Mouse (Mus musculus) lung, postnatal 0 days (tissue): Measurements from ENCODE around the gene Sept5.

ENCODE experiments used
- CTCF ChIP-seq: IDR thresholded peaks from 2 replicates; pipeline ENCODE4 v1.5.1; 2016; ENCODE audit warnings: antibody characterized with exemption, mild to moderate bottlenecking
- EP300 ChIP-seq: IDR thresholded peaks from 2 replicates; pipeline ENCODE4 v1.6.1; 2016; ENCODE audit warnings: antibody characterized with exemption, mild to moderate bottlenecking, control low read depth

GRCm38 (mm10) chr16:18619110-18619509 lies 10.6 kb downstream of the Sept5 start:
- TF ChIP-seq CTCF (no peak), EP300 (no peak)
